Mouse (Mus musculus) cerebellum, adult 11-12 months (tissue): ENCODE results near the gene Slc22a5.

ENCODE experiments used
- DNase-seq: peaks from one replicate; pipeline ENCODE4 v3.0.0; 2022

Slc22a5 gene

DNA sequence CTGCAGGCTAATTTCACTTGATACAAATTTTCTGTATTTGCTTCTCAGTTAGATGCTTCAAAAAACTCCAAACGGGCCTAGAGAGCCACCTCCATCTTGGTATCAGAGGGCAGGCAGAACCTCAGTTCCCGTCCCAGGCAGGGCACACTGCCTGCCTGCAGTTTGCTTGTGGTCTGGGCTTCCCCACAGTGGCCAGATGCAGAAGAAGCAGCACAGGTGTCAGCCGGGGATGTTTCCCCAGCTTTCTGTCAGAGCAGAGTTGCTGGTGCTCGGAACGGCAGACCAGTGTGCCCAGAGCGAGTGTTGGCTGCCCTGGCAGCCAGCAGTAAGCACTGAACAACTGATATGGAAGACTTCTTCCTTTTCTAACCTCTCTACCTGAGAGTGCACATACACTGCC, 52.3 kb downstream of the Slc22a5 start:
- DNase-seq, result no peak

DNA sequence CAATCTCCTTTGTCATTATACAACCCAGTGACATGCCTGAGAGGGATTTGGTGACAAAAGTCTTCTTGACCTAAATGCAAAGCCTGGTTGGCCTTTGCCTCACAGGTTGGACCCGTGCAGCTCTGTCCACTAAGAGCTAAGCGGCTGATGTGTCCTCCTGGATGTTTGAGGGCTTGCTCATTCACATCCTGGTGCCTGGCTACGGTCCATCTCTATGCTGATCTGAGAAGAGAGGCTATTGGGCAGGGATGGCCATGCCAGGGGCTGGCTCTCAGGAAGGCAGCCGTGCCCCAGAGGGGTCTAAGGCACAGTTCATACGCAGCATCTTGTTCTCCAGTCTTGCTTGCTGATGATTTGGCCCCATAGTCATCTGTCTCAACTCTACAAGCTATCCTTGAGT, 53.7 kb downstream of the Slc22a5 start:
- DNase-seq, result no peak

- no peak for DNase-seq
Measured at GRCm38 (mm10) chr11:53835379-53836010, 56.0 kb downstream of the Slc22a5 start.

GRCm38 (mm10) chr11:53825409-53825808, 66.1 kb downstream of the Slc22a5 start:
- DNase-seq, result no peak

- DNase-seq, result no peak
Measured at GRCm38 (mm10) chr11:53821945-53822338, 69.5 kb downstream of the Slc22a5 start.

DNA sequence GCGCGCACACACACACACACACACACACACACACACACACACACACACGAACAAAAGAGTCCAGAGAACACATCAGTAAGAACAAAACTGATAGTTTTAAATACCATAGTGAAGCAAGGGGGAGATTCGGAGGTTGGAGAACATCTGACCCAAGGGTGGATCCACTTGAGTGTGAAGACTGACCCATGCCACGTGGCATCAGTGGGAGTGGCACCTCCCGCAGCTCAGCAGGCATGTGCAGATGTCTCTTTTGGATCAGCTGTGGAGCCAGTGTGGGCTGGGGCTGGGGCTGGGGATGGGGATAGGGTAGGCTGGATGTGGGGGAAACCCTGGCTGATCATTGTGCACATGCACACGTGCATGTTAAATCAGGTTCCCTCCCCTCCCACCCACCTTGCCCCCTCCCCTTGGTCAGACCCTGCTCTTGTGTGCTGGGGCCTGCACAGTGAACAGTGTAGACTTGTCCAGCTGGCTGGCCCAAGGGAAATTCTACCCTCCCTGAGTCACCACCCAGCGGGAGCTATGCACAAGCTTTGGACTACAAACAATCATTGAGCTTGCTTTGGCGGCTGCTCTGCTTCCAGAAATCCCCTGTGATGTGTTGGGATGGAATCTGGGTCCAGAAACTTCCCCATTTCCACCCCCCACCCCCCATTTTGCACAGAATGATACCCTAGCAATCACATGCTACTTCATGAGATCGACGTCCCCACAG, 70.1 kb downstream of the Slc22a5 start:
- no peak for DNase-seq

DNA sequence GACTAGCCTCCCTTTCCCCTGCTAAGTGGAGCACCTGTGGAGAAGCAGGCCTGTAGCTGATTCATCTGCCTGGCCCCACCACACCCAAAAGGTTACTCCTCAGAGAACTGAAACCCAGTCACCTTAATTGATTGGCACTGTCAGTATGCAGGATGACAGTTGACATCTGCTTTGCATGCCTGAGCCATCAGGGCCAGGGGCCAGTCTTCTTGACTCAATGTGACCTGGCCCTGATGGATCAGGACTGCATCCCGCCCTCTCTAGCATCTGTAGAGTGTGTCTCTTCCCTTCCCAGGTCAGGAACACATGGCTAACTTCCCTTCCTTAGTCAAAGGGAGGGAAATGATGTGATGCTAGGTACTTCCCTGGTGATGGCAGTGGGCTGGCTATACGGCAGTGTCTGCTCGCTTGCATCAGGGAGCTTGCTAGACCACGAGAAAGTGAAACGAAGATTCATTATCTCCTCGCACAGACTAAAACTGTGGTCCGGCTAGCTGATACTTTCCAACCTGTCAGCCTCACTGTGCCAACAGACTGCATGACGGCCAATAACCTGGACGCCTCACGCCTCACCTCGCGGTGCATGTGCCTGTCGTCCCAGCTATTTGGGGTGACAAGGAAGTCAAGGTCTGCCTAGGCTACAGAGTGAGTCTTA, 70.8 kb downstream of the Slc22a5 start:
- no peak for DNase-seq

- DNase-seq, result no peak
Measured at GRCm38 (mm10) chr11:53819511-53819910, 71.9 kb downstream of the Slc22a5 start.

DNA sequence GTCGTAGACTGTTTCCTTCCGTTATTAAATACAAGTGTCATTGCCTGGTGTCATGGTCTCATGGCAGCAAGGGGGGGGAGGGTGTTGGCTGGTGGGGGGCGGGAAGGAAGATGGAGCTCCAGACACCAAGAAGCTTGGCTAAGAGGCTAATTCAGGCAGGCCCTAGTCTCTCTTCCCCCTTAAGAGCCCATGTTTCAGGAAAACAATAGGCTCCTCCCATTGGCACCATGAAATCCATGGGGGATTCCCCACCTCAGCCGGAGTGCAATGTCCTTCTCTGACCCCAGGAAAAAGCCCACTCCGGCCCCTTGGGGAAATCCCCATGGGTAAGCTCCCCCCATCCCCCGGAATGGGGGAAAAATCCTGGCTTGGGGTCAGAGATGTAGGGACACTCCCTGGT, 72.7 kb downstream of the Slc22a5 start:
- DNase-seq, result no peak

- peak; percentile 61 for DNase-seq
Measured at GRCm38 (mm10) chr11:53816841-53817375, 74.6 kb downstream of the Slc22a5 start.

DNA sequence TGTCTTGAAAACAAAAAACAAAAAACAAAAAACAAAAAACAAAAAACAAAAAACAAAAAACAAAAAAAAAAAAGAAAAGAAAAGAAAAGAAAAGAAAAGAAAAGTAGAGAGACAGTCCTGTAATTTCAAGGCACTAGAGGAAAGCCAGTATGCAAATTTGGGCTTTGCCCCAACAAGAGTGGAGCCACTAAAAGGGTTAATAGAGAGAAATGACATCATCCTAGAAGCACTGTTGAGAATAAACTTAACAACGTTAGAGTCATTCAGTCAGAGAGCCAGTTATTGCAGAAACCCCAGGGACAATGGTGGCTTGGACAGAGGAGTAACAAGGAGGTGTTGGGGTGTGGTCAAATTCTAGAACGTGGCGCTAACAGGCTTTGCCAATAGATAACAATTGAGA, 76.7 kb downstream of the Slc22a5 start:
- DNase-seq, result no peak
